Mouse (Mus musculus) E14TG2a.4 (cell line): Measurements from ENCODE around the gene Spef1.

Experiments
- CTCF ChIP-seq: conservative IDR thresholded peaks from 2 replicates; pipeline ENCODE4 v1.5.1; 2014; ENCODE audit warnings: low read length
- NANOG ChIP-seq: IDR thresholded peaks from 2 replicates; pipeline ENCODE4 v1.6.1; 2014; ENCODE audit warnings: borderline replicate concordance, low read length, mixed read lengths
- POU5F1 ChIP-seq: IDR thresholded peaks from 2 replicates; pipeline ENCODE4 v1.6.1; 2014; ENCODE audit warnings: low read length, borderline replicate concordance

DNA sequence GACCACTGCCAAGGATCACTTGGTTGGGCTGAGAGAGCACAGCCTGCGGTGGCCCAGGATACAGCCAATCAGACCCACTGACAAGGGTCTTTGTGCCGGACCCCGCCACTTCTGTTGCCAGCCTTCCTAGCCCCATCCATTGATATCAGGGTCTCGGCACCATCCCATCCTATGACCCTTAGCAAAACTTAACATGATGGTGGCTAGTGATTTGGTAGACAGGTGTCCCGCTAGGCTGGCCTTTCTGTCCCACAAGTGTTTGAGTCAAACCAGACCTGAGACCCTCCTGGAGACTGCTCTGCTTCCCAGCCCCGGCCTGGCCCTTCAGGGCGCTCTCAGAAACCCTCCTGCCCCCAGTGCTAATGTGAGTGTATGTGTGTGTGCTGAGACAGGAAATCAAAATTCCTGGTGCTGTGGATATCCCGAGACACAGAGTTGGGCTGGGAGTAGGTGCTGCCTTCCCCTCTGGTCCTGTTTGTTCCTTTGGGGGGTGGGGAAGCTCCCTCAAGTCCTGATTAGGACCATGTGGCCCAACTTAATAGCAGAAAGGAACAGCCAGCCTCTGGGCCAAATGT lies 52.2 kb downstream of the Spef1 start:
- TF ChIP-seq CTCF (no peak), NANOG (no peak), POU5F1 (no peak)
